ENCODE assay signal across 35 mouse cellular contexts in genomic region chr15:103484490-103484889, GRCm38 (mm10). TPM values are rescaled to one million over a fixed set of nuclear protein-coding genes. Genes with fewer than 3 reads are reported as not detected.
A peak's percentile ranks its signal among the peaks of the same experiment; 100 is the strongest.
DNase-seq lines count a peak whose midpoint lies in the region; ATAC-seq and TF ChIP-seq lines count a peak whose summit lies in the region.
"Had no signal": no experiment of that assay in that cellular context is flagged by ENCODE, and none has a peak within 500 bp of the region (broad histone marks: within the 10 kb centered on the region; RNA-seq: fewer than 3 reads in every experiment).

No protein-coding gene starts in this region.

- no peak overlapping the region for H3K9ac ChIP-seq in hindbrain, embryonic 12.5 days
- no peak overlapping the region for H3K9ac ChIP-seq in midbrain, embryonic 16.5 days (ENCODE audit: low read depth, low read length)
- H3K9ac ChIP-seq: embryonic facial prominence, embryonic 15.5 days; heart, embryonic 13.5 days; limb, embryonic 12.5 days; liver, embryonic 15.5 days; lung, embryonic 14.5 days; neural tube, embryonic 12.5 days had no signal

- H3K36me3 ChIP-seq in hindbrain, embryonic 10.5 days = no peaks in the 10 kb centered on the region
- H3K36me3 ChIP-seq in hindbrain, embryonic 12.5 days = no peaks in the 10 kb centered on the region
- H3K36me3 ChIP-seq in midbrain, embryonic 16.5 days (ENCODE audit: control insufficient read depth, insufficient read depth, low read length) = no peaks in the 10 kb centered on the region
- H3K36me3 ChIP-seq: embryonic facial prominence, embryonic 10.5 days; embryonic facial prominence, embryonic 15.5 days; heart, embryonic 13.5 days; limb, embryonic 12.5 days; neural tube, embryonic 12.5 days had no signal

- H3K4me2 ChIP-seq in hindbrain, embryonic 12.5 days (replicated peaks) = no peak overlapping the region
- no peak overlapping the region for H3K4me2 ChIP-seq in midbrain, embryonic 16.5 days (ENCODE audit: low read length)
- H3K4me2 ChIP-seq: embryonic facial prominence, embryonic 15.5 days; heart, embryonic 13.5 days; limb, embryonic 12.5 days; liver, embryonic 15.5 days; lung, embryonic 14.5 days; neural tube, embryonic 12.5 days had no signal

- H3K27me3 ChIP-seq in hindbrain, embryonic 10.5 days (ENCODE audit: insufficient read depth, poor library complexity, severe bottlenecking) = no peaks in the 10 kb centered on the region
- H3K27me3 ChIP-seq in hindbrain, embryonic 12.5 days = no peaks in the 10 kb centered on the region
- H3K27me3 ChIP-seq in midbrain, embryonic 16.5 days (ENCODE audit: control insufficient read depth, insufficient read depth, low read depth, low read length) = no peaks in the 10 kb centered on the region
- H3K27me3 ChIP-seq: embryonic facial prominence, embryonic 15.5 days; heart, embryonic 13.5 days; limb, embryonic 12.5 days; liver, embryonic 15.5 days; neural tube, embryonic 12.5 days had no signal

- no peak overlapping the region for H3K4me3 ChIP-seq in hindbrain, embryonic 10.5 days
- no peak overlapping the region for H3K4me3 ChIP-seq in hindbrain, embryonic 12.5 days
- no peak overlapping the region for H3K4me3 ChIP-seq in midbrain, embryonic 16.5 days (ENCODE audit: low read depth, low read length)
- H3K4me3 ChIP-seq: embryonic facial prominence, embryonic 10.5 days; embryonic facial prominence, embryonic 15.5 days; heart, embryonic 13.5 days; left cerebral cortex, adult 2 months; limb, embryonic 12.5 days; liver, embryonic 15.5 days; myocyte; neural tube, embryonic 12.5 days had no signal

- H3K9me3 ChIP-seq in hindbrain, embryonic 10.5 days = no peaks in the 10 kb centered on the region
- no peaks in the 10 kb centered on the region for H3K9me3 ChIP-seq in hindbrain, embryonic 12.5 days (replicated peaks)
- no peaks in the 10 kb centered on the region for H3K9me3 ChIP-seq in midbrain, embryonic 16.5 days (replicated peaks; ENCODE audit: control insufficient read depth, low read length, poor library complexity, severe bottlenecking)
- H3K9me3 ChIP-seq: embryonic facial prominence, embryonic 10.5 days; embryonic facial prominence, embryonic 15.5 days; heart, embryonic 13.5 days; limb, embryonic 12.5 days; liver, embryonic 15.5 days; neural tube, embryonic 12.5 days had no signal

- H3K27ac ChIP-seq in hindbrain, embryonic 10.5 days = peak overlapping the region; percentile 29; the same call in 1 of the 2 replicates
- no peak overlapping the region for H3K27ac ChIP-seq in hindbrain, embryonic 12.5 days
- peak overlapping the region; percentile 1; the same call in 1 of the 2 replicates for H3K27ac ChIP-seq in midbrain, embryonic 16.5 days (ENCODE audit: low read length)
- H3K27ac ChIP-seq: embryonic facial prominence, embryonic 10.5 days; embryonic facial prominence, embryonic 15.5 days; heart, embryonic 13.5 days; left cerebral cortex, adult 2 months; limb, embryonic 12.5 days; liver, embryonic 15.5 days; neural tube, embryonic 12.5 days had no signal

- no peak for ATAC-seq in hindbrain, embryonic 12.5 days (ENCODE audit: low FRiP score)
- ATAC-seq in midbrain, embryonic 16.5 days = peak; percentile 43
- ATAC-seq in erythroblast, adult 5-6 weeks (replicated peaks; ENCODE audit: low FRiP score, poor library complexity, severe bottlenecking) = no peak
- ATAC-seq: intestine, postnatal 0 days had no signal

- no peak for TF ChIP-seq POLR2A in brain, embryonic 14.5 days (IDR thresholded peaks at IDR 0.05; ENCODE audit: borderline replicate concordance, extremely low read depth, insufficient read depth, insufficient read length, poor library complexity, severe bottlenecking)

- no peak for DNase-seq in hindbrain, embryonic 10.5 days (ENCODE audit: low spot score)
- DNase-seq in brain, adult 2 months (ENCODE audit: low read depth, low spot score) = peak; percentile 50
- peak; percentile 57 for DNase-seq in brain, embryonic 14.5 days (ENCODE audit: low read depth)
- DNase-seq: adrenal gland, postnatal 25 days; B cell, adult 2 months; cerebellum, adult 2 months; cerebellum, postnatal 14 days; heart, postnatal 10 days; kidney, adult 9 months; kidney, postnatal 14 days; lung, embryonic 14.5 days; lung, postnatal 14 days; right cerebral cortex, adult 18-20 months had no signal

- 47% methylated on average over 2 of the region's 2 CpGs for WGBS in hindbrain, embryonic 10.5 days
- WGBS in hindbrain, embryonic 12.5 days = 43% methylated on average over 2 of the region's 2 CpGs
- WGBS in midbrain, embryonic 16.5 days = 29% methylated on average over 2 of the region's 2 CpGs

- peaks cover 11% of the 10 kb centered on the region for H3K4me1 ChIP-seq in hindbrain, embryonic 10.5 days (replicated peaks)
- peaks cover 4% of the 10 kb centered on the region; the same call in 1 of the 2 replicates for H3K4me1 ChIP-seq in hindbrain, embryonic 12.5 days
- H3K4me1 ChIP-seq in midbrain, embryonic 16.5 days (ENCODE audit: control insufficient read depth, insufficient read depth, low read length) = peaks cover 14% of the 10 kb centered on the region
- H3K4me1 ChIP-seq: embryonic facial prominence, embryonic 15.5 days; liver, embryonic 15.5 days; neural tube, embryonic 12.5 days had no signal

- no peak for TF ChIP-seq CTCF in brain, embryonic 14.5 days (IDR thresholded peaks at IDR 0.05; ENCODE audit: borderline replicate concordance, extremely low read depth, insufficient read depth, insufficient read length)

RNA-seq across cellular contexts. Expression of gene Pde1b, which starts 18.3 kb away (rescaled TPM):
- 26.8 and 44.9 TPM in 2 replicates for polyA plus RNA-seq in hindbrain, embryonic 10.5 days (2016; fragmentation: Nextera tagmentation; extraction: Ambion mirVana)
- 51.6 and 54.2 TPM in 2 replicates for polyA plus RNA-seq in hindbrain, embryonic 12.5 days (2016; fragmentation: Nextera tagmentation; extraction: Ambion mirVana)
- polyA plus RNA-seq in brain, embryonic 14.5 days (2012; rRNA removed) = 92.4 and 94.5 TPM in 2 replicates
- polyA plus RNA-seq in midbrain, embryonic 16.5 days (2015; fragmentation: Nextera tagmentation; extraction: Ambion mirVana) = 77.7 and 91.9 TPM in 2 replicates
- 1.9 and 4.6 TPM in 2 replicates for total RNA-seq in erythroblast, adult 5-6 weeks (2015; ENCODE audit: low replicate concordance)
- 1.5 and 2.0 TPM in 2 replicates for total RNA-seq in erythroblast, adult 5-6 weeks (2017; ENCODE audit: low replicate concordance)

RNA-seq across cellular contexts. Expression of gene Nckap1l, which starts 30.9 kb away (rescaled TPM):
- polyA plus RNA-seq in hindbrain, embryonic 10.5 days (2016; fragmentation: Nextera tagmentation; extraction: Ambion mirVana) = 1.9 and 2.7 TPM in 2 replicates
- 2.1 TPM in 2 replicates for polyA plus RNA-seq in hindbrain, embryonic 12.5 days (2016; fragmentation: Nextera tagmentation; extraction: Ambion mirVana)
- polyA plus RNA-seq in brain, embryonic 14.5 days (2012; rRNA removed) = 1.6 and 2.2 TPM in 2 replicates
- polyA plus RNA-seq in midbrain, embryonic 16.5 days (2015; fragmentation: Nextera tagmentation; extraction: Ambion mirVana) = 1.5 and 1.6 TPM in 2 replicates
- 21.5 and 35.4 TPM in 2 replicates for total RNA-seq in erythroblast, adult 5-6 weeks (2015; ENCODE audit: low replicate concordance)
- 27.9 and 28.0 TPM in 2 replicates for total RNA-seq in erythroblast, adult 5-6 weeks (2017; ENCODE audit: low replicate concordance)

RNA-seq across cellular contexts. Expression of gene Gtsf2, which starts 36.2 kb away (rescaled TPM):
- polyA plus RNA-seq in hindbrain, embryonic 10.5 days (2016; fragmentation: Nextera tagmentation; extraction: Ambion mirVana) = not detected in 2 replicates
- polyA plus RNA-seq in hindbrain, embryonic 12.5 days (2016; fragmentation: Nextera tagmentation; extraction: Ambion mirVana) = not detected in 2 replicates
- polyA plus RNA-seq in brain, embryonic 14.5 days (2012; rRNA removed) = not detected in 2 replicates
- polyA plus RNA-seq in midbrain, embryonic 16.5 days (2015; fragmentation: Nextera tagmentation; extraction: Ambion mirVana) = not detected in 2 replicates
- not detected in 2 replicates for total RNA-seq in erythroblast, adult 5-6 weeks (2015; ENCODE audit: low replicate concordance)
- not detected in 2 replicates for total RNA-seq in erythroblast, adult 5-6 weeks (2017; ENCODE audit: low replicate concordance)
- total RNA-seq: adrenal gland, adult 18-20 months; adrenal gland, postnatal 25 days; gastrocnemius, adult 8-10 months; gastrocnemius, postnatal 4 days; heart, adult 8-10 months; heart, postnatal 10 days; layer of hippocampus, postnatal 14 days; left cerebral cortex, adult 2 months; left cerebral cortex, postnatal 25 days; liver, adult 2 months had no signal
- polyA plus RNA-seq: cortical plate, adult 2 months; embryonic facial prominence, embryonic 10.5 days; embryonic facial prominence, embryonic 15.5 days; heart, embryonic 13.5 days; hindbrain, embryonic 11.5 days; intestine, postnatal 0 days; limb, embryonic 12.5 days; liver, adult 2 months; liver, embryonic 15.5 days; lung, embryonic 14.5 days; myocyte; neural tube, embryonic 12.5 days; stomach, embryonic 14.5 days had no signal

RNA-seq across cellular contexts. Expression of gene Ppp1r1a, which starts 53.3 kb away (rescaled TPM):
- 37.7 and 56.5 TPM in 2 replicates for polyA plus RNA-seq in hindbrain, embryonic 10.5 days (2016; fragmentation: Nextera tagmentation; extraction: Ambion mirVana)
- polyA plus RNA-seq in hindbrain, embryonic 12.5 days (2016; fragmentation: Nextera tagmentation; extraction: Ambion mirVana) = 55.2 and 56.1 TPM in 2 replicates
- polyA plus RNA-seq in brain, embryonic 14.5 days (2012; rRNA removed) = 63.5 and 68.4 TPM in 2 replicates
- 147 and 160 TPM in 2 replicates for polyA plus RNA-seq in midbrain, embryonic 16.5 days (2015; fragmentation: Nextera tagmentation; extraction: Ambion mirVana)
- total RNA-seq in erythroblast, adult 5-6 weeks (2015; ENCODE audit: low replicate concordance) = not detected in 2 replicates
- total RNA-seq in erythroblast, adult 5-6 weeks (2017; ENCODE audit: low replicate concordance) = not detected in 2 replicates
- polyA plus RNA-seq: liver, adult 2 months; myocyte had no signal

RNA-seq across cellular contexts. Expression of gene Gtsf1, which starts 54.2 kb away (rescaled TPM):
- not detected in 2 replicates for polyA plus RNA-seq in hindbrain, embryonic 10.5 days (2016; fragmentation: Nextera tagmentation; extraction: Ambion mirVana)
- polyA plus RNA-seq in hindbrain, embryonic 12.5 days (2016; fragmentation: Nextera tagmentation; extraction: Ambion mirVana) = not detected in 2 replicates
- polyA plus RNA-seq in brain, embryonic 14.5 days (2012; rRNA removed) = not detected in 2 replicates
- 0.32 TPM in 1 of 2 replicates, not detected in the other for polyA plus RNA-seq in midbrain, embryonic 16.5 days (2015; fragmentation: Nextera tagmentation; extraction: Ambion mirVana)
- 10.4 TPM in 1 of 2 replicates, not detected in the other for total RNA-seq in erythroblast, adult 5-6 weeks (2015; ENCODE audit: low replicate concordance)
- not detected in 2 replicates for total RNA-seq in erythroblast, adult 5-6 weeks (2017; ENCODE audit: low replicate concordance)
- total RNA-seq: adrenal gland, adult 18-20 months; adrenal gland, postnatal 25 days; gastrocnemius, adult 8-10 months; gastrocnemius, postnatal 4 days; layer of hippocampus, postnatal 14 days; left cerebral cortex, adult 2 months; liver, adult 2 months had no signal
- polyA plus RNA-seq: embryonic facial prominence, embryonic 10.5 days; embryonic facial prominence, embryonic 15.5 days; hindbrain, embryonic 11.5 days; limb, embryonic 12.5 days; liver, adult 2 months; liver, embryonic 15.5 days; lung, embryonic 14.5 days; neural tube, embryonic 12.5 days; stomach, embryonic 14.5 days had no signal
